Mouse (Mus musculus): ENCODE measurements around the gene Gm26965. TPM values are rescaled to one million over a fixed set of nuclear protein-coding genes. Genes with fewer than 3 reads are reported as not detected.

The Gm26965 gene
- total RNA-seq, 2 experiments from 2014 or later, result 0.60 TPM; not detected in 1

Other genes starting within 250 kb of the Gm26965 start
- gene Zfp458, start 247.7 kb downstream of the Gm26965 start, total RNA-seq (2021), result 1 to 10 TPM; 2.2 to 3.3 TPM
- gene Zfp457, start 219.7 kb downstream of the Gm26965 start, total RNA-seq (2021), result 1 to 10 TPM; 1.7 to 2.5 TPM
- 1 to 10 TPM; 4.8 to 4.9 TPM for gene Zfp595, start 193.6 kb downstream of the Gm26965 start, total RNA-seq (2021)
- gene Gm28044, start 165.6 kb downstream of the Gm26965 start, total RNA-seq (2021), result 1 to 10 TPM; 1.8 to 1.9 TPM
- gene Zfp953, start 165.5 kb downstream of the Gm26965 start, total RNA-seq (2021), result 1 to 10 TPM; 1.7 to 2.6 TPM
- 1 to 10 TPM; 1.3 to 2.1 TPM for gene Gm28041, start 150.4 kb downstream of the Gm26965 start, total RNA-seq (2021)
- gene Zfp456, start 150.3 kb downstream of the Gm26965 start, total RNA-seq (2021), result 1 to 10 TPM; 1.2 TPM
- gene Zfp429, start 126.3 kb downstream of the Gm26965 start, total RNA-seq (2021), result 1 to 10 TPM; 4.0 to 4.3 TPM
- gene Zfp459, start 104.7 kb downstream of the Gm26965 start, total RNA-seq (2021), result 1 to 10 TPM in 1 of 2 experiments, under 1 TPM in 1; 0.99 to 1.5 TPM
- 10 to 100 TPM; 16.0 to 20.6 TPM for gene Zfp874a, start 74.5 kb downstream of the Gm26965 start, total RNA-seq (2021)
- gene Zfp874b, start 41.9 kb downstream of the Gm26965 start, total RNA-seq (2021), result 10 to 100 TPM; 18.0 to 22.0 TPM
- 1 to 10 TPM; 7.5 to 7.9 TPM for gene Zfp58, start 25.6 kb downstream of the Gm26965 start, total RNA-seq (2021)
- 10 to 100 TPM; 19.0 to 20.1 TPM for gene Zfp87, start within 50 bp of the Gm26965 start, total RNA-seq (2021)
- gene Zfp748, start 27.7 kb upstream of the Gm26965 start, total RNA-seq (2021), result 1 to 10 TPM; 8.2 to 8.8 TPM
- gene Zfp729b, start 83.6 kb upstream of the Gm26965 start, total RNA-seq (2021), result 1 to 10 TPM; 6.7 to 7.0 TPM
- not detected for gene Gm49345, start 111.6 kb upstream of the Gm26965 start, total RNA-seq (2021)
- gene Zfp729a, start 111.6 kb upstream of the Gm26965 start, total RNA-seq (2021), result 1 to 10 TPM; 5.2 to 7.4 TPM
- 1 to 10 TPM; 7.9 to 8.1 TPM for gene Zfp738, start 160.9 kb upstream of the Gm26965 start, total RNA-seq (2021)
- 10 to 100 TPM; 12.2 to 12.7 TPM for gene Zfp65, start 203.0 kb upstream of the Gm26965 start, total RNA-seq (2021)
- 1 to 10 TPM; 4.0 to 5.3 TPM for gene Zfp85, start 229.1 kb upstream of the Gm26965 start, total RNA-seq (2021)

Measured in adrenal gland, adult 18-20 months (tissue).